ENCODE assay signal across 25 mouse cellular contexts in genomic region chrX:78553399-78553798, GRCm38 (mm10). TPM values are rescaled to one million over a fixed set of nuclear protein-coding genes. Genes with fewer than 3 reads are reported as not detected.
DNase-seq lines count a peak whose midpoint lies in the region; ATAC-seq and TF ChIP-seq lines count a peak whose summit lies in the region.
"Had no signal": no experiment of that assay in that cellular context is flagged by ENCODE, and none has a peak within 500 bp of the region (broad histone marks: within the 10 kb centered on the region; RNA-seq: fewer than 3 reads in every experiment).

No protein-coding gene starts in this region.

- TF ChIP-seq RAD21 in MEL (IDR thresholded peaks at IDR 0.05; ENCODE audit: low read depth, low read length), result no peak

- no peak for TF ChIP-seq POLR2A in MEL (IDR thresholded peaks at IDR 0.05; ENCODE audit: control insufficient read depth in 1 of 2, insufficient read depth in 1 of 2, low read depth in 1 of 2, low read length in 2 of 2, poor library complexity in 1 of 2)

- TF ChIP-seq CTCF in MEL (IDR thresholded peaks at IDR 0.05 in 2 of 3, conservative IDR thresholded peaks at IDR 0.05 in 1 of 3; ENCODE audit: control insufficient read depth in 1 of 3, insufficient read depth in 1 of 3, low read depth in 2 of 3, low read length in 3 of 3, poor library complexity in 1 of 3, severe bottlenecking in 1 of 3), result no peak

- no peak for TF ChIP-seq EP300 in MEL (IDR thresholded peaks at IDR 0.05; ENCODE audit: low read depth in 1 of 2, low read length in 2 of 2)

- H3K9ac ChIP-seq in liver, embryonic 13.5 days, result no peak overlapping the region
- no peak overlapping the region for H3K9ac ChIP-seq in MEL (ENCODE audit: control insufficient read depth, low read depth, low read length, poor library complexity, severe bottlenecking)
- no peak overlapping the region for H3K9ac ChIP-seq in liver, embryonic 15.5 days
- H3K9ac ChIP-seq: embryonic facial prominence, embryonic 13.5 days; embryonic facial prominence, embryonic 15.5 days; forebrain, embryonic 12.5 days had no signal

- peak; percentile 65; the same call in 1 of the 2 replicates for ATAC-seq in liver, embryonic 13.5 days (ENCODE audit: low read depth)
- ATAC-seq in liver, embryonic 15.5 days (ENCODE audit: insufficient read depth), result peak; percentile 34; the same call in 1 of the 2 replicates
- 0 out of 2 replicates have a peak, but pooled peaks have one; percentile 53 for ATAC-seq in megakaryocyte-erythroid progenitor cell, adult 5-6 weeks (replicated peaks; ENCODE audit: low FRiP score, low TSS enrichment, poor library complexity, severe bottlenecking)
- ATAC-seq: activated CD4-positive, CD25-positive, alpha-beta regulatory T cell, adult 4 months; forebrain, embryonic 14.5 days; forebrain, embryonic 16.5 days; Patski had no signal

- no peaks in the 10 kb centered on the region for H3K36me3 ChIP-seq in liver, embryonic 13.5 days
- peaks cover 0 to 53% of the 10 kb centered on the region in 2 experiments; a peak in 2 of 4 replicates for H3K36me3 ChIP-seq in MEL (ENCODE audit: control insufficient read depth in 1 of 2, insufficient read depth in 2 of 2, low read length in 2 of 2)
- no peaks in the 10 kb centered on the region for H3K36me3 ChIP-seq in liver, embryonic 15.5 days (replicated peaks)
- H3K36me3 ChIP-seq: embryonic facial prominence, embryonic 13.5 days; embryonic facial prominence, embryonic 15.5 days; forebrain, embryonic 10.5 days; forebrain, embryonic 12.5 days had no signal

- intact Hi-C loops in heart, postnatal 25 days (cut with DNase I), result no loop called here

- no peaks in the 10 kb centered on the region for H3K9me3 ChIP-seq in liver, embryonic 13.5 days (replicated peaks)
- no peaks in the 10 kb centered on the region for H3K9me3 ChIP-seq in MEL (replicated peaks; ENCODE audit: insufficient read depth, low read length)
- H3K9me3 ChIP-seq in liver, embryonic 15.5 days (replicated peaks), result no peaks in the 10 kb centered on the region
- H3K9me3 ChIP-seq: embryonic facial prominence, embryonic 13.5 days; embryonic facial prominence, embryonic 15.5 days; forebrain, embryonic 10.5 days; forebrain, embryonic 12.5 days had no signal

- peaks cover 13% of the 10 kb centered on the region; the same call in 1 of the 2 replicates for H3K4me1 ChIP-seq in liver, embryonic 13.5 days (replicated peaks)
- peaks cover 13 to 17% of the 10 kb centered on the region in 2 experiments for H3K4me1 ChIP-seq in MEL (ENCODE audit: control insufficient read depth in 1 of 2, insufficient read depth in 2 of 2, low read length in 2 of 2)
- peaks cover 6% of the 10 kb centered on the region; the same call in 1 of the 2 replicates for H3K4me1 ChIP-seq in liver, embryonic 15.5 days (replicated peaks)
- H3K4me1 ChIP-seq: embryonic facial prominence, embryonic 13.5 days; embryonic facial prominence, embryonic 15.5 days; forebrain, embryonic 10.5 days; forebrain, embryonic 12.5 days had no signal

- no peak for DNase-seq in liver, embryonic 13.5 days
- no peak for DNase-seq in liver
- DNase-seq in MEL (ENCODE audit: low read depth, low spot score), result peak; percentile 48
- DNase-seq in right cerebral cortex, adult 18-20 months, result no peak
- no peak for DNase-seq in heart, postnatal 25 days (ENCODE audit: low spot score)
- DNase-seq: adrenal gland, adult 8-10 months; adrenal gland, postnatal 14 days; adrenal gland, postnatal 36 days; cerebellum, adult 18-20 months; cerebellum, adult 8-10 months; cerebellum, adult 9-11 months; cerebellum, postnatal 14 days; cerebellum, postnatal 36 days; embryo, embryonic 11 days had no signal

- H3K4me3 ChIP-seq in liver, embryonic 13.5 days (replicated peaks), result no peak overlapping the region
- no peak overlapping the region for H3K4me3 ChIP-seq in MEL (ENCODE audit: control insufficient read depth in 1 of 2, insufficient read depth in 1 of 2, low read depth in 2 of 2, low read length in 2 of 2)
- no peak overlapping the region for H3K4me3 ChIP-seq in liver, embryonic 15.5 days (replicated peaks)
- H3K4me3 ChIP-seq: embryonic facial prominence, embryonic 13.5 days; embryonic facial prominence, embryonic 15.5 days; erythroblast, embryonic 14.5 days; forebrain, embryonic 10.5 days; forebrain, embryonic 12.5 days had no signal

- H3K27ac ChIP-seq in liver, embryonic 13.5 days, result no peak overlapping the region
- peak overlapping the region; percentile 61 for H3K27ac ChIP-seq in MEL (ENCODE audit: control insufficient read depth, low read depth, low read length)
- H3K27ac ChIP-seq in liver, embryonic 15.5 days (replicated peaks), result no peak overlapping the region
- H3K27ac ChIP-seq: embryonic facial prominence, embryonic 13.5 days; embryonic facial prominence, embryonic 15.5 days; forebrain, embryonic 10.5 days; forebrain, embryonic 12.5 days had no signal

- no peaks in the 10 kb centered on the region for H3K27me3 ChIP-seq in liver, embryonic 13.5 days
- H3K27me3 ChIP-seq in MEL (ENCODE audit: control insufficient read depth in 1 of 2, insufficient read depth in 2 of 2, low read length in 2 of 2), result no peaks in the 10 kb centered on the region
- no peaks in the 10 kb centered on the region for H3K27me3 ChIP-seq in liver, embryonic 15.5 days
- H3K27me3 ChIP-seq: embryonic facial prominence, embryonic 13.5 days; embryonic facial prominence, embryonic 15.5 days; forebrain, embryonic 12.5 days had no signal

- H3K4me2 ChIP-seq in liver, embryonic 13.5 days, result no peak overlapping the region
- no peak overlapping the region for H3K4me2 ChIP-seq in liver, embryonic 15.5 days
- H3K4me2 ChIP-seq: embryonic facial prominence, embryonic 13.5 days; embryonic facial prominence, embryonic 15.5 days; forebrain, embryonic 12.5 days had no signal

- 41% methylated on average over 2 of the region's 2 CpGs for WGBS in liver, embryonic 13.5 days (ENCODE audit: insufficient replicate concordance)
- 27% methylated on average over 2 of the region's 2 CpGs for WGBS in liver, embryonic 15.5 days (ENCODE audit: insufficient replicate concordance)

- H3K79me2 ChIP-seq in MEL (ENCODE audit: control insufficient read depth, insufficient read depth, low read length, poor library complexity), result no peaks in the 10 kb centered on the region; the same call in 1 of the 2 replicates

TF ChIP-seq in MEL, 35 proteins besides CTCF, POLR2A, EP300 and RAD21:
- TF ChIP-seq NRF1 (IDR thresholded peaks at IDR 0.05; ENCODE audit: insufficient read depth, low read depth, low read length, poor library complexity, severe bottlenecking), result no peak
- no peak for TF ChIP-seq ZNF384 (IDR thresholded peaks at IDR 0.05; ENCODE audit: low read depth, low read length)
- no peak for TF ChIP-seq CHD2 (IDR thresholded peaks at IDR 0.05; ENCODE audit: low read length)
- no peak for TF ChIP-seq POLR2AphosphoS5 (IDR thresholded peaks at IDR 0.05; ENCODE audit: borderline replicate concordance, low read depth, low read length)
- no peak for TF ChIP-seq GABPA (IDR thresholded peaks at IDR 0.05; ENCODE audit: low read depth, low read length)
- TF ChIP-seq MYC (IDR thresholded peaks at IDR 0.05; ENCODE audit: low read depth, low read length), result no peak
- TF ChIP-seq GATA1 (IDR thresholded peaks at IDR 0.05; ENCODE audit: low read depth, low read length), result no peak
- no peak for TF ChIP-seq ZKSCAN1 (IDR thresholded peaks at IDR 0.05; ENCODE audit: low read depth, low read length)
- no peak for TF ChIP-seq CHD1 (IDR thresholded peaks at IDR 0.05; ENCODE audit: low read depth, low read length)
- no peak for TF ChIP-seq JUND (IDR thresholded peaks at IDR 0.05; ENCODE audit: low read depth, low read length)
- TF ChIP-seq SMC3 (IDR thresholded peaks at IDR 0.05; ENCODE audit: low read depth, low read length), result no peak
- no peak for TF ChIP-seq POLR2AphosphoS2 (IDR thresholded peaks at IDR 0.05; ENCODE audit: low read length)
- no peak for TF ChIP-seq ELF1 (IDR thresholded peaks at IDR 0.05; ENCODE audit: low read depth, low read length)
- no peak for TF ChIP-seq MAZ (IDR thresholded peaks at IDR 0.05; ENCODE audit: low read depth, low read length)
- no peak for TF ChIP-seq BHLHE40 (IDR thresholded peaks at IDR 0.05; ENCODE audit: borderline replicate concordance, low read depth, low read length)

RNA-seq across cellular contexts. Expression of gene Prrg1, which starts 30.3 kb away (rescaled TPM):
- polyA plus RNA-seq in liver, embryonic 13.5 days (2015; fragmentation: Nextera tagmentation; extraction: Ambion mirVana), result 2.1 and 2.8 TPM in 2 replicates
- total RNA-seq in MEL (2012; rRNA removed), result 2.7 and 4.5 TPM in 2 replicates
- 1 to 10 TPM in 1 of 2 experiments, not detected in 1; 3.5 TPM for polyA plus RNA-seq in MEL (2012; ENCODE audit: insufficient read depth in 1 of 2, insufficient read length in 2 of 2, low read depth in 1 of 2, low replicate concordance in 2 of 2, missing spikeins in 1 of 2)
- 1.4 and 1.6 TPM in 2 replicates for polyA plus RNA-seq in liver, embryonic 15.5 days (2015; fragmentation: Nextera tagmentation; extraction: Ambion mirVana)
- total RNA-seq in megakaryocyte-erythroid progenitor cell, adult 5-6 weeks (2014; fragmentation: Nextera tagmentation), result 8.0 and 13.1 TPM in 2 replicates
- 5.6 and 7.5 TPM in 2 replicates for total RNA-seq in megakaryocyte-erythroid progenitor cell, adult 5-6 weeks (2017)
- 10 to 100 TPM in 1 of 2 experiments, 1 to 10 TPM in 1; 9.8 to 12.0 TPM for total RNA-seq in heart, postnatal 25 days (2021)
- polyA plus RNA-seq: erythroblast, embryonic 14.5 days had no signal
